Comparison of ENCODE assay signal across 12 mouse cellular contexts in the genomic region with DNA sequence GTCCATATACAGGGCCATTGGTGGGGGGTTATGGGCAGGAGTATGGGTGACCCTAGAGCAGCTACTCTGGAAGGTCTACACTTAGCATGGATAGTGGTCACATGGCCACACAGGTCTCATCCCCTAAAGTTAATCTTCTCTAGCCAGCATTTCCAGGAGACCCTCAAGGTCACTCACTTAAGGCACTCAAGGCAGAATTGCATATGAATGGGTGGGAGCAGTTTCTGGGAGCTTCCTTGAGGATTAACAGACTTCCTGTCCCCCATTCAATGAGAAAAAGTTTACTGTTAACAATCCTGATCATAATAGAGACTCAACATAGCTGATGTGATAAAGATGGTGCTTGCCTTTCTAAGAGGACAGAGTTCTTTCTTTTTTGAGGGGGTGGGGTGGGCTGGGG.
"Had no signal": no experiment of that assay in that cellular context is flagged by ENCODE, and none has a peak within 500 bp of the region (broad histone marks: within the 10 kb centered on the region; RNA-seq: fewer than 3 reads in every experiment).

No protein-coding gene starts in this region.

- DNase-seq: left cerebral cortex, postnatal 4 days; liver; liver, embryonic 13.5 days; liver, postnatal 0 days; lung, adult 18-20 months; lung, adult 2 months; lung, embryonic 14.5 days; lung, postnatal 10 days; lung, postnatal 14 days; lung, postnatal 36 days; lung, postnatal 4 days; midbrain, embryonic 14.5 days had no signal
